Mouse (Mus musculus) CH12.LX (cell line): ENCODE data around the gene Zfp638.

Experiments used
- CTCF ChIP-seq, 2 experiments: IDR thresholded peaks in 1 of 2; conservative IDR thresholded peaks in 1 of 2; 2 replicates each; pipeline ENCODE4 v1.5.1; 2011 to 2012; ENCODE audit warnings: low read depth in 2 of 2, low read length in 2 of 2, improper control_type of control experiment in 1 of 2, inconsistent platforms in 1 of 2, mild to moderate bottlenecking in 1 of 2, moderate library complexity in 1 of 2
- HCFC1 ChIP-seq: IDR thresholded peaks from 2 replicates; pipeline ENCODE4 v1.6.1; 2012; ENCODE audit warnings: low read depth, mild to moderate bottlenecking, inconsistent platforms, low read length, improper control_type of control experiment
- POLR2A ChIP-seq: IDR thresholded peaks from 2 replicates; pipeline ENCODE4 v1.6.1; 2011; ENCODE audit warnings: low read depth, mild to moderate bottlenecking, improper control_type of control experiment, low read length
- ZNF384 ChIP-seq: IDR thresholded peaks from 2 replicates; pipeline ENCODE4 v1.6.1; 2012; ENCODE audit warnings: low read depth, low read length, improper control_type of control experiment, inconsistent platforms

DNA sequence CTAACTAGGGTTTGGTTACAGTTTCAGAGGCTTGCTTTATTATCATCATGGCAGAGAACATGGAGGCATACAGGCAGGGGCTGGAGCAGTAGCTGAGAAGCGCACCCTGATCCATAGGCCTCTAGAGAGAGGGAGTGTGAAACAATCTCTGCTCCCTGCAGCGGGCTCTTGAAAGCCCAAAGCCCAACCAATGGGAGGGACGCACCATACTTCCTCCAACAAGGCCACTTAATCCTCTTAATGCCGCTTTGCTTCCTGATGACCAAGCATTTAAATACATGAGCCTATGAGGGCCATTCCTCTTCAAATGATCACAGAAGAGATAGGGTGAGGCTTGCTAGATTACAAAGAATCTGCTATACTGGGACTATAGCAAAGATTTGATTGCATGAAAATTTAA is 41.5 kb downstream of the Zfp638 start:
- TF ChIP-seq POLR2A = no peak
- no peak for TF ChIP-seq CTCF (conservative IDR thresholded peaks at IDR 0.05 in 1 of 2, IDR thresholded peaks at IDR 0.05 in 1 of 2; ENCODE audit: low read depth in 2 of 2, low read length in 2 of 2)
- no peak for TF ChIP-seq HCFC1
- TF ChIP-seq ZNF384 = no peak
